Mouse (Mus musculus): ENCODE results near the gene Ccdc47. TPM values are rescaled to one million over a fixed set of nuclear protein-coding genes. Genes with fewer than 3 reads are reported as not detected.
A peak's percentile ranks its signal among the peaks of the same experiment; 100 is the strongest.
"Not testable (repeated sequence)": the region's sequence is repeated elsewhere in the genome, so short reads cannot be mapped to it uniquely, and the experiment has no call there.

Gene Ccdc47
- total RNA-seq, 4 experiments from 2014 or later, result 59.2 to 76.2 (median 65.5) TPM

- not testable (repeated sequence) for DNase-seq (ENCODE audit: low spot score in 2 of 2)
These were observed 16.1 kb downstream of the Ccdc47 start for GRCm38 (mm10) chr11:106199997-106200396.

GRCm38 (mm10) chr11:106198277-106198676, 17.9 kb downstream of the Ccdc47 start:
- DNase-seq (ENCODE audit: low spot score in 2 of 2), result no peak

GRCm38 (mm10) chr11:106195341-106195740, 20.8 kb downstream of the Ccdc47 start:
- DNase-seq (ENCODE audit: low spot score in 2 of 2), result no peak

- DNase-seq (ENCODE audit: low spot score in 2 of 2), result no peak
These were observed 21.3 kb downstream of the Ccdc47 start for GRCm38 (mm10) chr11:106194891-106195290.

GRCm38 (mm10) chr11:106194155-106194541, 22.0 kb downstream of the Ccdc47 start:
- DNase-seq (ENCODE audit: low spot score in 2 of 2), result no peak

- DNase-seq (ENCODE audit: low spot score in 2 of 2), result peak; percentile 90 to 94
These were observed 22.6 kb downstream of the Ccdc47 start for GRCm38 (mm10) chr11:106193371-106194154.

GRCm38 (mm10) chr11:106192657-106193370, 23.3 kb downstream of the Ccdc47 start:
- no peak for DNase-seq (ENCODE audit: low spot score in 2 of 2)

- no peak for DNase-seq (ENCODE audit: low spot score in 2 of 2)
These were observed 23.9 kb downstream of the Ccdc47 start for GRCm38 (mm10) chr11:106192241-106192640.

- DNase-seq (ENCODE audit: low spot score in 2 of 2), result no peak
These were observed 24.4 kb downstream of the Ccdc47 start for GRCm38 (mm10) chr11:106191716-106192115.

GRCm38 (mm10) chr11:106187326-106187725, 28.8 kb downstream of the Ccdc47 start:
- no peak for DNase-seq (ENCODE audit: low spot score in 2 of 2)

- no peak for DNase-seq (ENCODE audit: low spot score in 2 of 2)
These were observed 35.7 kb downstream of the Ccdc47 start for GRCm38 (mm10) chr11:106180449-106180801.

- no peak for DNase-seq (ENCODE audit: low spot score in 2 of 2)
These were observed 36.3 kb downstream of the Ccdc47 start for GRCm38 (mm10) chr11:106179711-106180448.

GRCm38 (mm10) chr11:106178036-106178782, 37.9 kb downstream of the Ccdc47 start:
- no peak for DNase-seq (ENCODE audit: low spot score in 2 of 2)

GRCm38 (mm10) chr11:106176372-106176771, 39.8 kb downstream of the Ccdc47 start:
- DNase-seq (ENCODE audit: low spot score in 2 of 2), result no peak

- peak; percentile 64 to 77 for DNase-seq (ENCODE audit: low spot score in 2 of 2)
These were observed 41.1 kb downstream of the Ccdc47 start for GRCm38 (mm10) chr11:106175081-106175480.

- peak; percentile 52 to 75 for DNase-seq (ENCODE audit: low spot score in 2 of 2)
These were observed 41.8 kb downstream of the Ccdc47 start for GRCm38 (mm10) chr11:106174372-106174771.

- no peak for DNase-seq (ENCODE audit: low spot score in 2 of 2)
These were observed 42.9 kb downstream of the Ccdc47 start for GRCm38 (mm10) chr11:106173228-106173627.

- no peak for DNase-seq (ENCODE audit: low spot score in 2 of 2)
These were observed 45.3 kb downstream of the Ccdc47 start for GRCm38 (mm10) chr11:106170807-106171206.

GRCm38 (mm10) chr11:106167435-106167834, 48.7 kb downstream of the Ccdc47 start:
- DNase-seq (ENCODE audit: low spot score in 2 of 2), result no peak

GRCm38 (mm10) chr11:106164601-106165180, 51.5 kb downstream of the Ccdc47 start:
- DNase-seq (ENCODE audit: low spot score in 2 of 2), result no peak

GRCm38 (mm10) chr11:106163546-106163945, 52.6 kb downstream of the Ccdc47 start:
- no peak for DNase-seq (ENCODE audit: low spot score in 2 of 2)
